Mouse (Mus musculus): ENCODE results near the gene Gm5591. TPM values are rescaled to one million over a fixed set of nuclear protein-coding genes. Genes with fewer than 3 reads are reported as not detected.

The Gm5591 gene
- polyA plus RNA-seq (2014; fragmentation: Illumina TruSeq; extraction: RNeasy Lipid Tissue Mini Kit (QIAGEN cat#74804); ENCODE audit: low read depth, low replicate concordance): 9.4 TPM

GRCm38 (mm10) chr7:38528093-38528492 is at the start of gene Gm5591:
Gene Gm5591, minus strand, starts transcription at chr7:38528193.

